Mouse (Mus musculus) olfactory bulb, adult 2 months (tissue): ENCODE data around the gene Lmbrd2. TPM values are rescaled to one million over a fixed set of nuclear protein-coding genes. Genes with fewer than 3 reads are reported as not detected.

ENCODE experiments used
- H3K27ac ChIP-seq: fragments of 200-500 bp; 2 replicates; pipeline ENCODE4 v1.5.1; 2012; ENCODE audit warnings: low read depth, low read length; ENCODE audit not compliant: insufficient read depth
- H3K4me1 ChIP-seq: fragments of 200-500 bp; 2 replicates; pipeline ENCODE4 v1.6.1; 2012; ENCODE audit warnings: low read length; ENCODE audit not compliant: control insufficient read depth, insufficient read depth
- H3K4me3 ChIP-seq: fragments of 200-500 bp; 2 replicates; pipeline ENCODE4 v1.5.1; 2012; ENCODE audit warnings: mild to moderate bottlenecking, low read depth, low read length, moderate library complexity; ENCODE audit not compliant: insufficient read depth
- CTCF ChIP-seq: fragments of 200-500 bp; IDR thresholded peaks from 2 replicates; pipeline ENCODE4 v1.5.1; 2012; ENCODE audit warnings: low read depth, mild to moderate bottlenecking, low read length, moderate library complexity; ENCODE audit not compliant: insufficient read depth
- POLR2A ChIP-seq: fragments of 200-500 bp; IDR thresholded peaks from 2 replicates; pipeline ENCODE4 v1.6.1; 2012; ENCODE audit warnings: mild to moderate bottlenecking, low read depth, low read length, moderate library complexity; ENCODE audit not compliant: insufficient read depth
- WGBS: fragments of 180-500 bp; shearing (Covaris S2); methylation state at CpG from one replicate; pipeline ENCODE4 v1.1.7; 2018; 5-methylcytosine and 5-hydroxymethylcytosine counted together
- polyA plus RNA-seq: library from polyadenylated mRNA; stranded (reverse); fragments of >200 nt; gene quantifications from 2 replicates; pipeline ENCODE4 v1.2.4, GENCODE M21; 2012; ENCODE audit warnings: low replicate concordance; ENCODE audit not compliant: missing spikeins, insufficient read depth, insufficient read length

Lmbrd2 gene
- polyA plus RNA-seq, 1 experiment: not detected

DNA sequence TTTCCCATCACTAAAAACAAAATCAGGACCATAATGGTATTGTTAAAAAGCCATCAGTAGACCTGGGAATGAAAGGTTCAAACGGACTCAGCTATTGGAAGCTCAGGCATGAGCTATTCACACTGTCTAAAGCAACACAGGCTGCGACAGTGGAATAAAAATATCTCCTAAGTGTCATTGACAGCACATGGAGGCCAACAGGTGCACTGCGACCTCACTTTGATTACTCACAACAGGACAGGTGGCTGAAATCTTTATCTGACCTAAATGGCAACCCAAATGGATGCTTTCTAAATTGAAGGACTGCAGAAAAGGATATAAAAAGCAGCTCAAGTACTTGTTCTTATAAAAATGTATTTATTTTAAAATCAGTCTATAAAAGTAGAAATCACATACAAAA is 28.7 kb upstream of the Lmbrd2 start:
- 78% methylated on average over 3 of the region's 3 CpGs for WGBS
- H3K4me1 ChIP-seq: no peaks in the 10 kb centered on the region
- TF ChIP-seq POLR2A (no peak), CTCF (no peak)

DNA sequence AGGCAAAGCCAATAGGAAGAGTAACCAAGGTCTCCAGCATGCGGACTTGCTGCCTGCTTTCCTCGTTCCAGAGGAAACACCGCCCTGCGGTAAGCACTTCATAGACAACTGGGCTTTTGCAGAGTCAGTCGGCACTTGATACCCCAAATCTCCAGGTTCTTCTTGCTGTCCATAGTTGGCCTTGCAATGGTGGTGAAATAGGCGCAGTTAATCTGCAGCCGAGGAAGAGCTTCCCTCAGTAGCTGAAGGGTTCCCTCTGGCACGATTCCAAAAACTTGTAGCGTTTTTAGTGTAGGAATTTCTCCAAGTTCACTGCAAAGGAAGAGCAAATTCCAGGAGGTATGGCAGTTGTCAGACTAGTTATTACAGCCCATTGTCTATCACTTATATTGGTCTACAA is 26.8 kb upstream of the Lmbrd2 start:
- Histone ChIP-seq H3K4me3 (no peak overlapping the region), H3K27ac (no peak overlapping the region), H3K4me1 (no peaks in the 10 kb centered on the region)
- 68% methylated on average over 9 of the region's 9 CpGs for WGBS
- TF ChIP-seq POLR2A: no peak
- TF ChIP-seq CTCF: no peak

More for the DNA sequence above, 28.7 kb upstream of the Lmbrd2 start:
- Histone ChIP-seq H3K27ac (no peak overlapping the region), H3K4me3 (no peak overlapping the region)

DNA sequence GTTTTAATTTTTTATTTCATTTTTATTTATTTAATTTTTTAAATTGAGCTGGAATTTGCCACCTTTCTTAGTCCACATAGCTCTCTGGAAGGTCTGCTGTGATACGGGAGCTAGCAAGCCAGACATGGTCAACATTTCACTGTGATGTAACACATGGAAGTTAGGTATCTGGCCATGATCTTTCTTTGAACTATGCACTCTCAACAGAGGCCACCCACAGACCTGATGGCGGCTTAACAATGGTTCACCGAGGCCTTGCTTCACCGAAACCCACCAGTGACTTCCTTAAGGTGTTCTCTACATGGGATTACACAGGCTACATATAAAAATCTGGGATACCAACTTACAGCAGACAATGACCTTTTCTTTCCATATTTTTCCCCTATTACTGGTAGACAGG is 26.2 kb upstream of the Lmbrd2 start:
- WGBS: 88% methylated on average over 4 of the region's 4 CpGs
- H3K27ac ChIP-seq: no peak overlapping the region
- no peak overlapping the region for H3K4me3 ChIP-seq
- no peak for TF ChIP-seq CTCF
- TF ChIP-seq POLR2A: no peak
- H3K4me1 ChIP-seq: no peaks in the 10 kb centered on the region

DNA sequence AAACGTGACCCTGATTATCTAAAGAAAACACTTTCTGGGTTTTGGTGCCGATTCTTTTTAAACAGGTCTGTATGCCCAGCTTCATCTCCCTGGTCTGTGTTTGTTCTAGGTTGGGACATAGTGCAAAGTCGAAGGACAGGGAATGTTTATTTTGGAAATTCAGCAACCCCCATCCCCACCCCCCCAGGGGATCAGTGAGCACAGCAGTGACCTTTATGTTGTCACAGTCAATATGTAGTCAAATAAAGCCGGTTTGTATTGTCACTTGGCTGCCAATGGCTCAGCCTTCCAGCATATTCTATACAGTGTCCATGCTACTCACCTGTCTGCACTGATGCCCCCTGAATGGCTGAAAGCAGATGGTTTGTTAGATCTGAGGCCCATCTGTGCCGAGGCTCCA is 25.8 kb upstream of the Lmbrd2 start:
- no peak overlapping the region for H3K27ac ChIP-seq
- 79% methylated on average over 5 of the region's 5 CpGs for WGBS
- no peak for TF ChIP-seq CTCF
- TF ChIP-seq POLR2A: no peak
- no peak overlapping the region for H3K4me3 ChIP-seq
- H3K4me1 ChIP-seq: no peaks in the 10 kb centered on the region

DNA sequence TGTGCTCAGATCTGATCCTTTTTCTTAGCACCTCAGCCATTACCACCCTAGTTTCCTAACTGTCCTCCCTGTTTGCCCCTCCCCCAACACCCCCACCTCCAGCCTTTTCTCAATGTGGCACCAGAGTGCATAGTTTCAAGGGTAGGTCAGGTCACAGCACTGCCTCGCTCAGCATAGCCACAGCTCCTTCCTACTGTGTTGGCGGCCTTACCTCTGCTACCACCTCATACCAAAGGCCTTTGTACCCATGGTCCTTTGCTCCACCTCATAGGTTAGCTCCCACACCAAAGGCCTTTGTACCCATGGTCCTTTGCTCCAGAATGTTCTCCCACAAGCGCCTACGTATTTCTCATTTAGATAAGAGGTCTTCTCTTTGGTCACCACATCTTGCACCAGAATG is 21.5 kb upstream of the Lmbrd2 start:
- no peak overlapping the region for H3K4me3 ChIP-seq
- 93% methylated on average over 4 of the region's 4 CpGs for WGBS
- no peak overlapping the region for H3K27ac ChIP-seq
- TF ChIP-seq CTCF (no peak), POLR2A (no peak)
- H3K4me1 ChIP-seq: no peaks in the 10 kb centered on the region

DNA sequence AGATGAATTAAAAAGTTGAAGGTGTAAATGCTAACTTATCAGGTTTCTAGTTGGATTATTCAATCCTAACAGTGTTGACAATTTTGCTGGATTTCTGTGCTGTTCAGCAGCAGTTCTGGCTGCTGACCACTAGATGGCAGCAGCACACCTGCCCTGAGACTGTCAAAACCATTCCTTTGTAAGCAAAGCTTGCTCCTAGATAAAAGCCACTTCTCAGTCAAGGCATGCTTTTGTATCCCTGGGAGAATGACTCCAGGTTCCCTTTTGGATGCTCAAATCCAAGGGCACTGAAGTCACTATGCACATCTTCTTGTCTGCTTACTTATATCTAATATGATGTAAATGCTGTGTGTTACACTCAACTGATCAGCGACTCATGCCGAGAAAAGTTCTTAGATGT is 20.3 kb upstream of the Lmbrd2 start:
- H3K4me3 ChIP-seq: no peak overlapping the region
- H3K4me1 ChIP-seq: no peaks in the 10 kb centered on the region
- TF ChIP-seq POLR2A (no peak), CTCF (no peak)
- no peak overlapping the region for H3K27ac ChIP-seq
- 90% methylated on average over 2 of the region's 2 CpGs for WGBS

DNA sequence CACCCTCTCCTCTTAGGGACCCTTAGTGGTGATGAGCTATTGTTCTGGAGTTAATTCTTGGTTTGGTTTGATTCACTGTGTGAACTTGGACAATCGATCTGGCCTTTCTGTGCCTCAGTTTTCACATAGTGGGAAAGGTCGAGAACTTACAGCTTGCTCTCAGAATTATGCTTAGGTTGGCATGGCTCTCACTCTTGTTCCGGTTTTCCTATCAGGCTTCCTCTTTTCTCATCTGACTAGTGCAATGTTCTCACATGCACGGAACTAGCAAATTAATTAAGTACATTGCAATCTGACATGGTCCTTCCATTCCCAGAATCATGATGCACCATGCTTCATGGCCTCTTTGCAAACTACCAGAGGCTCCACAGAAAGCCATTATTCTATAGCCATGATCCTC is 17.4 kb upstream of the Lmbrd2 start:
- Histone ChIP-seq H3K27ac (no peak overlapping the region), H3K4me3 (no peak overlapping the region), H3K4me1 (no peaks in the 10 kb centered on the region)
- WGBS: 90% methylated on average over 4 of the region's 4 CpGs
- TF ChIP-seq CTCF (no peak), POLR2A (no peak)

DNA sequence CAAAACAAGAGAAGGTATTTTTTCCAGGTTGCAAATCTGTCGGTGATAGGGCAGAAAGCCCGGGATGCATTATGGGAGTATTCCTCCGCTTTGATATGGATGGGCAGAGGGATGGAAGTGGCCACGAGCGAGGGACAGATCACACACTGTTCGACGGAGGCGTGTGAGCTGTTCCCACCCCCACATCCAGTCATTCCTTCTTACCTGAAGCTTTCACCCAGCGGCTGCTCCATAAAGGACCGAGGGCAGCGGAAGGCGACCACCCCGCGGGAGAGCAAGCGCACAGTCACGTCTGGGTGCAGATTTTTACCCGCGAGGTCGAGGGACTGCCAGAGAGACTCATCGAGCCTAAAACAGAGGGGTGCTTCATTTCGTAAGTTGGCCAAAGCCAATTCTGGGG is 15.5 kb upstream of the Lmbrd2 start:
- H3K4me1 ChIP-seq: no peaks in the 10 kb centered on the region
- WGBS: 90% methylated on average over 21 of the region's 21 CpGs
- TF ChIP-seq CTCF (no peak), POLR2A (no peak)
- H3K4me3 ChIP-seq: no peak overlapping the region
- H3K27ac ChIP-seq: no peak overlapping the region

DNA sequence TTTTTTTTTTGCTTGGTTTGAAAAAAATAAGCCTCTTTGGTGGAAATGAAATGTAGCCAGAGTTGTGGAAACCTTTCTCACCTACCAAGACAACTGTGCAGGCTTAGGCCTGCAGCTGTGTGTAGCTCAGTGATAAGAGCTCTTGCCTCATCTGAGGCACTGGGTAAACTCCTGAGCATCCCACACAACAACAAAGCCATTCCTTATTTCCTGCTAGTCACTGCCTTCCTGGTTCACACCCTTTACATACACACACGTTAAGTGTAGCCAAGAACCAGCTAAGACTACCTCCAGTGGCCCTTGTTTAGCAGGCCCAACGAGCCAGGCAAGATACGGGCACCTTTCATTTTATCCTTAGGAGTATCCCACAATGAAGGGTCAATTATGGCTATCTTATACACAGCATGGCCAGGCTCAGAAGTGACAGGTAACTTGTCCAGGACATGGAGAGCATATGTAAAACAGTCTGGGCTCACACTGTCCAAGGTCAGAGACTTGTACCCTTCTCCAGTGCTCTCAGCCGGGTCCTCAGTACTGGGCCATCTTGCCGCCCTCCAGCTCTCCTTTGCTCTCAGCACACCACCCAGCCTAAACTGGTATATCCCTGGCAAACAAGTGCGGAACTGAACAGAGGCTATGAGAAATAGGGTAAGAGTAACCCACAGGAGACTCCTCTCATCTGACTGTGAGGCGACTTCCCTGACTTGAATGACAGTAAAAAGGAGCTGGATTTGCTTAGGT is 13.1 kb upstream of the Lmbrd2 start:
- 92% methylated on average over 7 of the region's 7 CpGs for WGBS
- Histone ChIP-seq H3K4me3 (no peak overlapping the region), H3K4me1 (peaks cover 3% of the 10 kb centered on the region; the same call in 1 of the 2 replicates), H3K27ac (no peak overlapping the region)
- TF ChIP-seq POLR2A (no peak), CTCF (no peak)

DNA sequence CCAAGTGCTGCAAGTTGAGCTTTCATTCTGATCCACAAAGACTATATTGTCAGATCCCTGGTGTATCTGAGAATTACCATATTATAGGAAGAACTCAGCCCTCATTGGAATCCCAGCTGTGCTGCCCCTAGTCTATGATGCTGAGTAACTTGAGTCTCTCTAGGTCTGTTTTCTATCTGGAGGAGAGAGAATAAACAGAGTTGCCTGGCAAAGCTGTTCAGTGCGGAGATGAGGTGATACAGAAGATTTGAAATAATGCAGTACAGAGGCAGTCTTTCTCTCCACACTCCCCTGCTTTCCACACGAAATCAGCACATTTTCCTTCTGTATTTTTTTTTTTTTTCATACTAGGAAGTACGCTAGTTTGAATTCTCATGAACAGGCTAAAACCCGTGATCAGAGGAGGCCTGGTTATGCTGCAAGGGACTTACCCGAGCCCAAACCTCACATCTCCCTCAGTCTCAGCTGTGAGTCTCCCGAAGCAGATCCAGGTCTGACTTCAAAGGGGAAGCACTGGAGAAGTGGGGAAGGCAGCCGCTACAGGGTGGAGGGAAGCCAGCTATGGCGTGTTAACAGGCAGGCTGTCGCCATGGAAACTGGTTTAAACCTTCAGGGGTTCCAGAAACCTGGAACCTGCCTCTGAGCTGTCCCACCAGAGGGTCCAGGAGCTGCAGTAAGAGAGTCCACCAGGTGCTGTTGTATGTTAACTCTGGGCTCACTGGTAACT is 9.4 kb upstream of the Lmbrd2 start:
- H3K27ac ChIP-seq: no peak overlapping the region
- H3K4me3 ChIP-seq: no peak overlapping the region
- peaks cover 6% of the 10 kb centered on the region for H3K4me1 ChIP-seq
- TF ChIP-seq CTCF (no peak), POLR2A (no peak)
- 63% methylated on average over 9 of the region's 9 CpGs for WGBS
